Mouse (Mus musculus): ENCODE results near the gene Mslnl.

The Mslnl gene

DNA sequence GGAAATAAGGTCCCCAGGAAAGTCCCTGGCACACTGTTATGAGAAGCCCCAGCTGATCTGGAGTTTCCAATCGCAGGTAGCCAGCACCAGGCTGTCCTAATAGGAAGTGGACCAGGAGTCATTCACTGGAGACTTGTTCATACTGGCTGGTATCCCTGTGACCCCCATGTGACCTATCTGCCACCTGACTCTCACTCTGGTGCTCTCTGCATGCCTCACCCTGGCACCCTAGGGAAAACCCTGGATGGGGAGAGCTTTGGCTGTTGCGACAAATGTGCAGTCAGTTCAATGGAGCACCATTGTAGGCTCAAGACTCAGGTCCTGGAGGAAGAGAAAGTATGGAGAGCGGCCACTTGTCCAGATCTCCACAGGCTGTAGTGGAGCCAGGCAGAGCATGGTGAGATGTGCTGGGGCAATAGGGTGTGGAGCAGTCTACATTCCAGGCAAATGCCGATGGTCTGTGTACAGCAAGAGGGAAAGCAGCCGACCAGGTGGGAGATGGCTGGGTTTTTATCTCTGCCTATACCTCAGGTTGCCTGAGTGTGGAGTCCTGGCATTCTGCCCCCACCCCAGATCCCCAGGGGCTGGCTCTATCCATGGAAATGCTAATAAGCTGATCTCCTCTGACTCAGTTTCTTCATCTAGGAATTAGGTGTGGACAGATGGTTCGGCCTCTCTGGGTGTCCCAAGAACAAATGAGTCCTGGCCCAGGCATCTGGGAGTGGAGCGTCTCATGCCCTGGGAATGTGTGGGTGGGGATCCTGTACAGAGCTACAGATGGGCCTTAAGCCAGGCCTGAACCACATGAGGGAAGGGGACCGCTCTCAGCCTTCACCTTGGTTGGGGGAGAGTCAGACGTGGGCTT, 20.8 kb downstream of the Mslnl start:
- ChIA-PET CTCF (interaction anchor here (0.7 to 2.1 kb wide), 11 partner anchors 17 to 1032 kb away, joined by 3 to 7 read pairs (median 4); partner anchors contain the start of genes Narfl (in 3 of the 4), Chtf18 (in 1 of the 4), Ndufb10 (in 1 of the 4) and Rpusd1 (in 1 of the 4)), POLR2A (interaction anchor here (0.6 to 11.8 kb wide), 72 partner anchors 9 to 1800 kb away, joined by 3 to 137 read pairs (median 4); partner anchors contain the start of genes Chtf18 (in 3 of the 4), Narfl (in 3 of the 4), Rpusd1 (in 3 of the 4) and Haghl (in 2 of the 4))

DNA sequence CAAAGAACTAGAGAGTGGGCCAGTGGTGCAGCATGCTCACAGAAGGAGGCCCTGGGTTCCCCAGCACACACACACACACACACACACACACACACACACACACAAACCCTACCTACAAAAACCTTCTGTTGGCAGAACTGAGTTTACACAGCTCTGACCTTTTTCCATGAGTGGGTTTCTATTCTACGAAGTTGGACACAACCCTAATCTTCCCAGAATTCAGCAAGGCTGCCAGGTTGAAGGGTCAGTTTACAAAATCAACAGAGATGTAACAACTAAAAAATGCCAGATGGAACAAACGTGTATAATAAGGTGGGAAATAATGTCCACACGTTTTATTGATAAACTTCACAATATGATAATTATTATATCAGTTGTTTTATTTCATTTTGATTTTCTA, 21.8 kb downstream of the Mslnl start:
- ChIA-PET CTCF (interaction anchor here in 2 of 4 experiments (0.9 to 1.4 kb wide), 2 partner anchors 34 to 190 kb away, joined by 3 to 5 read pairs; no protein-coding TSS in a partner anchor), POLR2A (interaction anchor here (0.6 to 11.8 kb wide), 33 partner anchors 8 to 1798 kb away, joined by 3 to 137 read pairs (median 6); partner anchors contain the start of genes Chtf18 (in 3 of the 4), Rpusd1 (in 3 of the 4), Narfl (in 2 of the 4) and Haghl (in 1 of the 4))

DNA sequence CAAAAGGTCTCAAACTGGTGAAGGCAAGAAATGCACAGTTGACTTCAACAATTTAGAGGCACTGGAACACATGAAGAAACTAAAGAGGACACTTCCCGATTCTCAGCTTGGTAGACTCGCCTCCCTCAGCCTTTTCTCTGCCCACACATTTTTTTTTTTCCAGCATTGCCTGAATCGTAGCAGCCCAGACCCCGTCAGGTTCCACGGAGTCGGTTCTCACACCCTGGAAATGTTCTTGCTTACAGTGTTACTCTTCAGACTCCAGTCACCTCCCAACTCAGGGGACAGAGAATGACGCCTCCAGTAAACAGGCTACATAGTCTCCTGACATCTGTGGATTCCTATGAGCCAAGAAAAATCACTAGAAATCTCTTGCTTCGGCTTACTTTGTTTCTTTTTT, 24.3 kb downstream of the Mslnl start:
- ChIA-PET CTCF (interaction anchor here in 2 of 4 experiments (0.9 to 2.2 kb wide), 5 partner anchors 10 to 28 kb away, joined by 3 to 9 read pairs (median 3); partner anchors contain the start of gene Narfl (in 1 of the 2)), POLR2A (interaction anchor here in 3 of 4 experiments (0.7 to 11.8 kb wide), 16 partner anchors 9 to 72 kb away, joined by 3 to 137 read pairs (median 4); partner anchors contain the start of genes Chtf18 (in 2 of the 3), Narfl (in 2 of the 3), Rpusd1 (in 2 of the 3) and Fam173a (in 1 of the 3))

DNA sequence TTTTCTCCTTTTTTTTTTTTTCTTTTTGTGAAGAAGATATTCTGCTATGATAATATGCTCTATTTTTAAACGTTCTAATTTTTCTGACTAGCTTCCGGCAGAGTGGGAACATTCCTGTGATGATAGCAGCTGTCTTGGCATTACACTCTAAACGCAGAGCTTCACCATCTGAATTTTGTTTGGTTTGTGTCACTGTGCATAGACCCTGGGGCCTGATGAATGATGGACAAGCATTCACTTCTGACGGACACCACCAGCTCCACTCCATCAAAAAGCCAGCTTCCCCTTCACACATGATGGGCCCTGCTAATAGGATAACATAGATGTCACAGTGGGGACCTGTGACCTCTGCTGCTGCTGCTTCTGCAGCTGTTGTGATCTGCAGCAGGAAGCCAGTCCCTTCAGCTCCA, 25.7 kb downstream of the Mslnl start:
- ChIA-PET CTCF (interaction anchor here in 2 of 4 experiments (0.6 to 1.4 kb wide), 4 partner anchors 12 to 475 kb away, joined by 3 to 7 read pairs (median 4); partner anchors contain the start of genes Narfl (in 2 of the 2), Chtf18 (in 1 of the 2) and Rpusd1 (in 1 of the 2)), POLR2A (interaction anchor here in 3 of 4 experiments (0.5 to 11.8 kb wide), 9 partner anchors 8 to 112 kb away, joined by 3 to 137 read pairs (median 5); partner anchors contain the start of genes Chtf18 (in 2 of the 3), Rpusd1 (in 2 of the 3) and Stub1 (in 1 of the 3))

DNA sequence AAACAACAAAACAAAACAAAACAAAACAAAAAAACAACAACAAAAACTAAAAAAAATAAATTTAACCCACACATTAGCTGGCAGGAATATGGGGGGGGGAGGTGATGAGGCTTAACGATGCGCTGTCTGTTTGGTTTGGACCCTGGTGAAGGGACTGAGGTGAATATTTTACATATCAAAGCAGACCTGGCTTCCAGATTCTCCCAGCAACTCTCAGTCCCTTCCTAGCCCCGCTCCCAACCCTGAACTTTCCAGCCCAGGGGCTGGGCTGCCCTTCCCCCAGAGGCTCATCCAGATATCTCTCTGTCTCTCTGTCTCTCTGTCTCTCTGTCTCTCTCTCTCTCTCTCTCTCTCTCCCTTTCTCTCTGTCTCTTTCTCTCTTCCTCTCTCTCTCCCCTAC, 26.7 kb downstream of the Mslnl start:
- ChIA-PET CTCF (interaction anchor here (0.6 to 1.6 kb wide), 5 partner anchors 11 to 746 kb away, joined by 3 to 7 read pairs (median 4); partner anchors contain the start of gene Narfl (in 1 of the 4)), POLR2A (interaction anchor here in 3 of 4 experiments (0.5 to 11.8 kb wide), 11 partner anchors 9 to 474 kb away, joined by 3 to 137 read pairs (median 4); partner anchors contain the start of genes Chtf18 (in 2 of the 3), Rpusd1 (in 2 of the 3), Metrn (in 1 of the 3) and Msln (in 1 of the 3))

DNA sequence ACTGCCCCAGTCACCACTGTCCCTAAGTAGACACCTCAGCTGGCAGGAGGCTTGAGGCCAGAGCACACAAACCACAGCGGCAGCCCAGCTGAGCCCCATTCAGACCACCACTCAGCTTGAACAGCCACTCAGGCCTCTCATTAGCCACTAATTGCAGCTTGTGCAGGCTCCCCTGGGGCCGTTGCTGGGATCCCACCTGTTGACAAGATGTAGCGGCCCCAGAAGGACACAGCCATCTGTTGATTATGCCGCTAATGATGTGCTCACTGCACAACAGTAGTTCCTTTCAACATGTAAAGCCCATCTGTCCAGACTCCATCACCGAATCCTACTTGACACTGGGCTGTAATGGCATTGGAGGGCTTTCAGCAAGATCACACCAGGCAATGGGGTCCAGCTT, 30.0 kb downstream of the Mslnl start:
- CTCF ChIA-PET, result interaction anchor here in 1 of 4 experiments (2.5 kb wide), 1 partner anchor 34 kb away, joined by 6 read pairs; no protein-coding TSS in a partner anchor
- POLR2A ChIA-PET, result interaction anchor here (0.6 to 5.6 kb wide), 9 partner anchors 8 to 837 kb away, joined by 3 to 49 read pairs (median 4); partner anchors contain the start of gene Stub1 (in 1 of the 4)

DNA sequence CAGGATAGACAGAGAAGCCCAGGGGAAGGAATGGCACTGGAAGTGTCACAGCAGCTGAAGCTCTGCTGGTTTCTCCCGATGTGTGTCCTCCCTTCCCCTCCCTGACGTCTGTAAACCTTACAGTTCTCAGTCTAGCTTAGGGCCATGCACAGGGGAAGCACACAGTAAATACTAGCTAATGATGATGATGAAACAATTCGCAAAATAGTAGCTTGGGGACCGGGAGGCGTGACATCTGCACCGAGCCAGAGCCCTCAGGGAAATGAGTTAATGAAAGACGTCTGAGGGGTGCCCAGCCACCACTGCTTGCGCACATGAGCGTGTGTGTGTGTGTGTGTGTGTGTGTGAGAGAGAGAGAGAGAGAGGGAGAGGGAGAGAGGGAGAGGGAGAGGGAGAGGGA, 33.5 kb downstream of the Mslnl start:
- CTCF ChIA-PET, result interaction anchor here in 1 of 4 experiments (1.2 kb wide), 1 partner anchor 10 kb away, joined by 3 read pairs; no protein-coding TSS in a partner anchor

DNA sequence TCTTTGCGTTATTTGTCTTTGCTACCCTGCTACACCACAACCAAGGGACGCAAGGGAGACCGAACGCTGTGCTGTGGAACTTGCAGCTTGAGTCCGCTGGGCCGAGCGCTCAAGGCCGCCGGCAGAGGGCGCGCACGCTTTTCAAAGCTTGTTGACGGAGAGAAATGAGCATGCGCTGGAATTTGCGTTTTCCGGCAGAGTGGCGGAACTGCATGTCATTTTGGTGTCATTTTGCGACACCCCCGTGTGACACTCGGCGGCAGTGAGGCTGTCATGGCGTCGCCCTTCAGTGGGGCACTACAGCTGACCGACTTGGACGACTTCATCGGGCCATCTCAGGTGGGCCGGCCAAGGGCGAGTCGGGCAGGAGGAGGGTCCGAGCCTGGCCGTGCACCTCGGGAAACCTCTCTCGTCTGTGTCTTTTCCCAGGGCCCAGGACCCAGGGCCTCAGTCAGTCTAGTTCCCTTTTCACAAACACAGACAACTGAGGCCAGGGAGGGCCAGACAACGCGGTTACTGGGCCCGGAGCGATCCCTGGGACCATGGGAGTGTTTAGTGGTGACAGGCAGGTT, 37.8 kb downstream of the Mslnl start, which contains the start of gene Narfl:
Gene Narfl, plus strand, starts transcription at position 228 of the 572 bp plus-strand sequence.
- ChIA-PET POLR2A (interaction anchor here (0.6 to 4.1 kb wide), 33 partner anchors 8 to 479 kb away, joined by 3 to 31 read pairs (median 6); partner anchors contain the start of genes Chtf18 (in 3 of the 4), Haghl (in 3 of the 4), Rpusd1 (in 3 of the 4) and Stub1 (in 2 of the 4)), CTCF (interaction anchor here (0.6 to 2.7 kb wide), 47 partner anchors 8 to 296 kb away, joined by 3 to 20 read pairs (median 5); partner anchors contain the start of genes Chtf18 (in 4 of the 4), Rpusd1 (in 4 of the 4), Haghl (in 2 of the 4) and Metrn (in 2 of the 4))

More for the DNA sequence above, 33.5 kb downstream of the Mslnl start:
- POLR2A ChIA-PET, result interaction anchor here in 3 of 4 experiments (0.6 to 5.6 kb wide), 18 partner anchors 8 to 908 kb away, joined by 3 to 49 read pairs (median 4); partner anchors contain the start of genes Chtf18 (in 1 of the 3), Haghl (in 1 of the 3), Msln (in 1 of the 3) and Rpusd1 (in 1 of the 3)

DNA sequence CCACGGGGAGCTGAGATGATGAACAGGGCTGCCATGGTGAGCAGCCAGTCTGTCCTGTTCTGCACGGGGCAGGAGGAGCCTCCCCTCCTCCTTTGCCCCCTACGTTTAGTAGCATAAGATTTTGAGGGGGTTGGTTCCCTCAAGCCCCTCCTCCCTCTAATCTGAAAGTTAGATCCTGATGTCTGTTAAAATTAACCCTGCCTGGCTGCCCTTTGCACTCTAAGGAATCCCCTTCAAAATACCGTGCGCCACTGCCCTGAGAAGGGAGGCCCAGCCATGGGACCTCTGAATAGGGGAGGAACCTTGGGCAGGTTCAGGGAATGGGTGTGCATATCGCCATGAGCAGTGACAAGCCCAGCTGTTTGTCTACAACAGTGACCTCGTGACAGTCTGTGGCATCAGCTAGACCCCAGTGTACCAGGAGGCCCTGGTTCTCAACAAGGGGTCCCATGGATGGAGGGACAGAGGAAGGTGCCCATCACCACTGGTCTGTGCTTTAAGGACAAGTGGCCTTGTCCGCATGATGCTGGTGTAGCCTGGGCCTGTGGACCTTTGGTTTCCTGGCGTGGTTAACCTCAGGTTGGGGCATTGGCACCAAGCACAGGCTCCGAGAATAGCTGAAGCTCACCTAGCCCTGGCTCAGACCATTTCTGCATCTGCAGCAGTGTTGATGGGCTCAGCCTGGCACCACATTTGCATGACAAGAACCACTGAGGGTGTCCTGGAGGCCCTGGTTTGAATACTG, 39.6 kb downstream of the Mslnl start:
- ChIA-PET POLR2A (interaction anchor here in 2 of 4 experiments (0.6 to 4.1 kb wide), 7 partner anchors 10 to 889 kb away, joined by 4 to 31 read pairs (median 13); partner anchors contain the start of genes Chtf18 (in 2 of the 2), Rpusd1 (in 2 of the 2), Haghl (in 1 of the 2) and Spsb3 (in 1 of the 2)), CTCF (interaction anchor here in 2 of 4 experiments (1.2 to 2.7 kb wide), 2 partner anchors 26 kb away, joined by 4 to 10 read pairs; no protein-coding TSS in a partner anchor)

DNA sequence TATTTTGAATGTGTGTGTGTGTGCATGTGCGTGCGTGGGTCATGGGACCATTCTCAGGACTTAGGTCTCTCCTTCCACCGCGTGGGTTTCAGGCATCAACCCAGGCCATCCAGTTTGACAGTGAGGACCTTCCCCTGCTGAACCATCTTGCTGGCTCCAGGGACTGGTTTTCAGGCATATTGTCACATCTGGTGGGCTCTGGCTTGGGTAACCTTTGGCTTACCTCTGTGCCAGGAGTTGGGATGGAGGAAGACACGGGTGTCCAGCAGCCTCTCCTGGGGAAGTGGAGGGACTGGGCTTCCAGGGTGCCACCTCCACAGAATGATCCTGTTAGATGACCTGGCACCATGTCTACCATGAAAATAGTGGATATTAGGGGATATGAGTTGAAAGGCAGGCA, 42.1 kb downstream of the Mslnl start:
- ChIA-PET CTCF (interaction anchor here in 1 of 4 experiments (1.1 kb wide), 1 partner anchor 54 kb away, joined by 4 read pairs; no protein-coding TSS in a partner anchor), POLR2A (interaction anchor here in 2 of 4 experiments (1.0 to 1.9 kb wide), 6 partner anchors 7 to 54 kb away, joined by 3 to 5 read pairs (median 4); partner anchors contain the start of genes Chtf18 (in 1 of the 2) and Haghl (in 1 of the 2))

DNA sequence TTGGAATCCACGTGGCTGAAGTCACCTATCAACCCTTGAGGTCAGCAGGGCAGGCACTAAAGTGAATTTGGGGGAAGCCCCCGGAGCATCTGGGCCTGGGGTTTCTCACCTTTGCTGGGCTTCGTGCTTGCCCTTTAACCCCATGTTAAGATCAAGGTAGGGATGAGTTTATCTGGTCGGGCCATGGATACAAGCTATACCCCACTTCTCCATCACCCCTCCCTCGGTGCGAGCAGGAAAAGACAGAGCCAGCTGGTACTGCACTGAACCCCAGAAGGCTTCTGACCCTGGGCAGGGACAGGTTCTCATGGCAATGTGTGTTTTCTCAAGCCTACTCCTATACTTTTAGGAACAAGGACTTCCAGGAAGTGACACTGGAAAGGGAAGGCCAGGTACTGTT, 45.5 kb downstream of the Mslnl start:
- ChIA-PET POLR2A (interaction anchor here in 3 of 4 experiments (0.6 to 3.1 kb wide), 21 partner anchors 8 to 65 kb away, joined by 3 to 14 read pairs (median 4); partner anchors contain the start of genes Chtf18 (in 2 of the 3), Fam173a (in 2 of the 3), Metrn (in 2 of the 3) and Narfl (in 2 of the 3)), CTCF (interaction anchor here in 2 of 4 experiments (0.6 to 1.9 kb wide), 6 partner anchors 8 to 58 kb away, joined by 3 to 7 read pairs (median 3); partner anchors contain the start of genes Narfl (in 2 of the 2), Chtf18 (in 1 of the 2) and Rpusd1 (in 1 of the 2))

DNA sequence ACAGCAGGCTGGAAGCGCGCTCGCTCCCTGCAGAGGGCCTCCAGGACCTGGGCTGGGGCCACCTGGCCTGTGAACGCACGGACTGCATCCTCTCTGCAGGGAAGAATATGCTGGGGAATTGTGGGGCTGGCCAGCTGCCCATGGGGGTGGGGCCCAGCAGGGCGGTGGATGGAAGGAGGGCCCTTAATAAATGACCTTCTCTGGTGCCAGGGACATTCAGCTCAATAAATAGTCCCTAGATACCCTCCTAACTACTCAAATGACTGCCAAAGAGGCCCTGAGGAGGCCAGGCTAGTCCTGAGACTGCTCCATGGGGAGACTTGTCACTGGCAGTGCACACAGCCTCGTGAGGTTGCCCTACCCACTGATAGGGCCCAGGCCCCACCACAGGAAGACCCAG, 47.2 kb downstream of the Mslnl start:
- ChIA-PET CTCF (interaction anchor here in 1 of 4 experiments (1.1 kb wide), 1 partner anchor 19 kb away, joined by 4 read pairs; no protein-coding TSS in a partner anchor), POLR2A (interaction anchor here in 3 of 4 experiments (1.1 to 3.1 kb wide), 9 partner anchors 9 to 67 kb away, joined by 3 to 14 read pairs (median 5); partner anchors contain the start of genes Narfl (in 2 of the 3), Chtf18 (in 1 of the 3), Gng13 (in 1 of the 3) and Rpusd1 (in 1 of the 3))

DNA sequence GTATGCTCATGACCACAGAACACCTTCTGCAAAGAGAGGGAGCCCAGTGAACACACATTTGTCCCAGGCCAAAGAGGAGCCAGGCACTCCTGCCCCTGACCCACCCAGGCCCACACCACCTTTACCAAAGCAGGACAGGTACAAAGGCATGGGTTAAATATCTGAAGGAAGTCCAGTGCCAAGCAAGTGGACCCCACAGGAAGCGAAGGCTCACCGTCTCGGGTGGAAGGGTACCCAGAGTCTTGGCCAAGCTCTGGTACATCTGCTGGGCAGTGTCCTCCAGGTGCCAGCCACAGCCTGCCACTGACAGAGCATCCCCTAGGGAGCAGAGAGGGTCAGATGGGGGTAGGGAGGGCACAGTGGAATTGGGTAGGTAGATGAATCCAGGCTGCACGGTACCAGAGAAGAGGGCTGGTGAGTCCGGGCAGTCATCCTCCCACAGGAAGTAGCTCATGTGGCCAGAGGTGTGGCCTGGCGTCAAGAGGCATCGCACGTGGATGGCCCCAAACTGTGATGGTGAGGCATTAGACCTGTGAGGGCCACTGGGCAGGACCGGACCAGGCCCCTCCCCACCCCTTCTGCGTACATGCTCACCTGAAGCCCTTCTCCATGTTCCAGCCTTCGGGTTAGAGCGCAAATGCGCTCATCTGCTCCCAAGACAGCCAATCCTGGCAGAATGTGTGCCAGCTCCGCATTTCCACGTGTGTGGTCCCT, 48.2 kb downstream of the Mslnl start:
- ChIA-PET POLR2A (interaction anchor here (1.0 to 3.1 kb wide), 15 partner anchors 8 to 68 kb away, joined by 3 to 25 read pairs (median 6); partner anchors contain the start of genes Narfl (in 4 of the 4), Metrn (in 3 of the 4), Chtf18 (in 1 of the 4) and Gng13 (in 1 of the 4)), CTCF (interaction anchor here in 3 of 4 experiments (1.2 to 2.9 kb wide), 4 partner anchors 10 to 52 kb away, joined by 4 to 20 read pairs (median 8); partner anchors contain the start of gene Narfl (in 3 of the 3))

DNA sequence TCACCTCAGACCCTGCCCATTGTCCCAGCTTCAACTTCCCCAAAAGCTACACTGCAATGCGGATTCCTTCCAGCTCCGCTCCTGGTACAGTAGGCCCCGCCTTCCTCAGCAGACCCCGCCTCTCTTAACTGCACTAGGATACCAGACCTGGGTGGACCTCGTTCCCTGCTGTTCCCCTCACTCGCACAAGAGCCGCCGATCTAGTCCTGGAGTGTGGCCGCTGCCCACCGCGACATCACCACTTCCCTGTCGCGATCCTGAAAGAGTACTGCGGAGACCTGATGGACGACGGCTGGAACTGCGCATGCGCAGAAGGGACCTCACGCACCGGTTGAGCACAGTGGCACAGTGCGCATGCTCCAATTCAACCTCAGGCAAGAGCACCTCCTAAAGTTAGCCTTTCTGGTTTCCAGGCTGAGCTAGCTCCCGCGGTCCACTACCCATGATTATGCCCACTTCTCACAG, 49.5 kb downstream of the Mslnl start, which contains the start of gene Haghl:
Gene Haghl, minus strand, starts transcription at position 393 of the 465 bp plus-strand sequence.
- ChIA-PET CTCF (interaction anchor here (0.6 to 2.9 kb wide), 16 partner anchors 9 to 660 kb away, joined by 3 to 20 read pairs (median 4); partner anchors contain the start of genes Narfl (in 3 of the 4), AC134908.4 (in 1 of the 4), Chtf18 (in 1 of the 4) and Metrn (in 1 of the 4)), POLR2A (interaction anchor here (0.6 to 3.3 kb wide), 39 partner anchors 8 to 380 kb away, joined by 3 to 25 read pairs (median 5); partner anchors contain the start of genes Narfl (in 4 of the 4), Metrn (in 3 of the 4), Rpusd1 (in 3 of the 4) and Chtf18 (in 2 of the 4))

All from embryonic stem cell, embryonic (primary cell).